Mouse (Mus musculus) midbrain, embryonic 14.5 days (tissue): ENCODE results near the gene Aes. TPM values are rescaled to one million over a fixed set of nuclear protein-coding genes. Genes with fewer than 3 reads are reported as not detected.

Experiments
- ATAC-seq: fragments of 200-750 bp; cut with Nextera tagmentation; 2 replicates; pipeline ENCODE4 v1.8.0; 2017; ENCODE audit warnings: moderate number of reproducible peaks, moderate library complexity; ENCODE audit not compliant: low FRiP score, low TSS enrichment
- DNase-seq: peaks from one replicate; pipeline ENCODE4 v3.0.0-alpha.2; 2015
- H3K27ac ChIP-seq: fragments of 300-500 bp; sonication (generic); replicated peaks from 2 replicates; pipeline ENCODE4 v1.5.1; 2014; ENCODE audit warnings: mild to moderate bottlenecking, low read depth, low read length, moderate library complexity
- H3K27me3 ChIP-seq: fragments of 300-500 bp; sonication (generic); 2 replicates; pipeline ENCODE4 v1.6.1; 2014; ENCODE audit warnings: low read length, control low read depth, mixed read lengths; ENCODE audit not compliant: control insufficient read depth, insufficient read depth
- H3K36me3 ChIP-seq: fragments of 300-500 bp; sonication (generic); 2 replicates; pipeline ENCODE4 v1.6.1; 2014; ENCODE audit warnings: low read length, control low read depth; ENCODE audit not compliant: control insufficient read depth, insufficient read depth
- H3K4me1 ChIP-seq: fragments of 300-500 bp; sonication (generic); 2 replicates; pipeline ENCODE4 v1.6.1; 2014; ENCODE audit warnings: mild to moderate bottlenecking, antibody characterized with exemption, low read length, control low read depth; ENCODE audit not compliant: control insufficient read depth, insufficient read depth
- H3K4me2 ChIP-seq: fragments of 300-500 bp; sonication (generic); 2 replicates; pipeline ENCODE4 v1.6.1; 2014; ENCODE audit warnings: mild to moderate bottlenecking, low read length, moderate library complexity
- H3K4me3 ChIP-seq: fragments of 300-500 bp; sonication (generic); replicated peaks from 2 replicates; pipeline ENCODE4 v1.5.1; 2014; ENCODE audit warnings: low read depth, low read length
- H3K9ac ChIP-seq: fragments of 300-500 bp; sonication (generic); replicated peaks from 2 replicates; pipeline ENCODE4 v1.6.1; 2014; ENCODE audit warnings: mild to moderate bottlenecking, low read length, moderate library complexity
- H3K9me3 ChIP-seq: fragments of 300-500 bp; sonication (generic); 2 replicates; pipeline ENCODE4 v1.6.1; 2016; ENCODE audit warnings: low read length, control low read depth, mixed read lengths; ENCODE audit not compliant: control insufficient read depth
- WGBS: fragments of 180-500 bp; shearing (Covaris S2); extraction: QIAGEN DNeasy Blood & Tissue Kit; methylation state at CpG from one replicate; pipeline ENCODE4 v1.1.7; 2014; 5-methylcytosine and 5-hydroxymethylcytosine counted together
- polyA plus RNA-seq: library from polyadenylated mRNA; unstranded; fragments of >200 nt; fragmentation: Nextera tagmentation; extraction: Ambion mirVana; gene quantifications from 2 replicates; pipeline ENCODE4 v1.2.1, GENCODE M21; 2014

The Aes gene
- polyA plus RNA-seq, 1 experiment from 2014 or later, result 485 TPM

GRCm38 (mm10) chr10:81593935-81594334, 34.6 kb downstream of the Aes start:
- no peak for ATAC-seq
- Histone ChIP-seq H3K9ac (no peak overlapping the region), H3K4me3 (no peak overlapping the region), H3K27me3 (0 out of 2 replicates have a peak, but pooled peaks cover 17% of the 10 kb centered on the region), H3K36me3 (no peaks in the 10 kb centered on the region), H3K4me1 (peaks cover 23% of the 10 kb centered on the region), H3K9me3 (no peaks in the 10 kb centered on the region), H3K4me2 (no peak overlapping the region), H3K27ac (no peak overlapping the region)
- 76% methylated on average over 18 of the region's 18 CpGs for WGBS
- DNase-seq, result no peak

- WGBS, result 50% methylated on average over 5 of the region's 5 CpGs
- Histone ChIP-seq H3K9me3 (no peaks in the 10 kb centered on the region), H3K27me3 (peaks cover 17% of the 10 kb centered on the region; the same call in 1 of the 2 replicates), H3K4me3 (no peak overlapping the region), H3K4me2 (no peak overlapping the region), H3K27ac (no peak overlapping the region), H3K9ac (no peak overlapping the region), H3K36me3 (no peaks in the 10 kb centered on the region), H3K4me1 (peaks cover 24% of the 10 kb centered on the region)
- no peak for ATAC-seq
- DNase-seq, result peak; percentile 32
Measured at GRCm38 (mm10) chr10:81595599-81595998, 36.3 kb downstream of the Aes start.

DNA sequence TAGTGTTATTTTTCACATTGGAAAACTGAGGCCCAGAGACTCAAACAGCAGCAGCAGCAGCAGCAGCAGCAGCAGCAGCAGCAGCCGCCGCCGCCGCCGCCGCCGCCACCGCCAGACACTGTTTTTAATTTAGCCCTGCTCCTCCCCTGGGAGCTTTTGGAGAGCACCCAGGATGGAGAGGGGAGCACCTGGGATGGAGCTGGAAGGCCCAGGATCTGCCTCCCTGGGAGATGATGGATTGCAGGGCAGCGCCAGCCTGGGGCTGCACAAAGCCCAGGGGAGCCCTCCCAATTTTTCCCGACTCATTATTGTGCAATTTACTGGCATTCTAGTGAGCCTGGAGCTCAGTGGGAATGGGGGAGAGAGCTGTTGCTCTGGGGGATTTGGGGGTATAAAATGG, 37.3 kb downstream of the Aes start:
- no peak for ATAC-seq

DNA sequence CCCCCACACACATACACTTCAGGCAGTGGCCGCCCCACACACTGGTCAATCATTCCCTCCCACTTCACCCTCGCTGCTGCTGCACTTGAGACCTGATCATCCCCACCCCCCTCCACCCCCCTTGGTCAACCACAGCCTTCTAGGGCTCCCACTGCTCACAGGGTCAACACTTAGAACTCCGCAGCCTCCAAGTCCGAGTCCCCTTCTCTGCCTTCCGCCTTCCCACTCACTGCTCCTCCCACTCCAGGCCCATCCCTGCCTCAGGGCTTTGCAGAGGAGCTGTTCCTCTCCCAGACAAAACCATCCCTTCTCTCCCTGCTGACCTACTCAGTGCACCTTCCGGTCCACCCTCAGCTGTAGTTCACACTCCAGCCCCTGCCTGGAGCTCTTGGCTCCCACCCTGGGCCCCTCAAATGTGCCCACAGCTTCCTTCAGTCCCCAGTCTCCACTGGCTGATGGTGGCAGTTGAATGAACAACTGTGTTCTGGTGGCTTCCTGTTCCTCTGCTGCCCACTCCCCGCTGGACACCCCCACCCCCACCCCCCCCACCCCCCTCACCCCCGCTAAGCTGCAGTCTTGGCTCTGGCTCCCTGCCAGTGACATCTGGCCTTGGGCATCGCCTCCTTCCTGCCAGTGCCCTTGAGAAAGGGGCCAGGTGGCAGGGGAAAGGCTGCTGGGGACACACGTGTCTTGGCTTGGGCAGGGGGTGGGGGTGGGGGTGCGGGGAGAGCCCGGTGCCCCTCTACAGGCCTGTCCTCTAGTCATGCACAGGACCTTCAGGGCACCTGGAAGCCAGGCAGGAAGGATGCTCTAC, 38.1 kb downstream of the Aes start:
- Histone ChIP-seq H3K27me3 (peaks cover 23% of the 10 kb centered on the region; the same call in 1 of the 2 replicates), H3K9ac (no peak overlapping the region), H3K4me2 (peak overlapping the region; percentile 39), H3K4me1 (peaks cover 36% of the 10 kb centered on the region), H3K9me3 (no peaks in the 10 kb centered on the region), H3K4me3 (no peak overlapping the region), H3K36me3 (no peaks in the 10 kb centered on the region), H3K27ac (peak overlapping the region; percentile 66)
- DNase-seq (peak; percentile 74), ATAC-seq (peak; percentile 18; the same call in 1 of the 2 replicates)
- WGBS, result 4% methylated on average over 9 of the region's 12 CpGs

More for the DNA sequence above, 37.3 kb downstream of the Aes start:
- Histone ChIP-seq H3K27me3 (peaks cover 19% of the 10 kb centered on the region; the same call in 1 of the 2 replicates), H3K36me3 (no peaks in the 10 kb centered on the region), H3K4me1 (peaks cover 33% of the 10 kb centered on the region), H3K9me3 (no peaks in the 10 kb centered on the region), H3K9ac (peak overlapping the region; percentile 20; the same call in 1 of the 2 replicates), H3K4me3 (no peak overlapping the region), H3K4me2 (peak overlapping the region; percentile 39), H3K27ac (peak overlapping the region; percentile 66)
- DNase-seq, result peak; percentile 76
- under 1% methylated on average over 10 of the region's 10 CpGs for WGBS

- no peak for DNase-seq
- Histone ChIP-seq H3K36me3 (no peaks in the 10 kb centered on the region), H3K4me3 (no peak overlapping the region), H3K27me3 (peaks cover 17% of the 10 kb centered on the region; the same call in 1 of the 2 replicates), H3K4me2 (no peak overlapping the region), H3K4me1 (peaks cover 39% of the 10 kb centered on the region), H3K27ac (no peak overlapping the region), H3K9ac (no peak overlapping the region), H3K9me3 (no peaks in the 10 kb centered on the region)
- no peak for ATAC-seq
- WGBS, result 44% methylated on average over 3 of the region's 3 CpGs
Measured at GRCm38 (mm10) chr10:81598342-81598741, 39.1 kb downstream of the Aes start.

DNA sequence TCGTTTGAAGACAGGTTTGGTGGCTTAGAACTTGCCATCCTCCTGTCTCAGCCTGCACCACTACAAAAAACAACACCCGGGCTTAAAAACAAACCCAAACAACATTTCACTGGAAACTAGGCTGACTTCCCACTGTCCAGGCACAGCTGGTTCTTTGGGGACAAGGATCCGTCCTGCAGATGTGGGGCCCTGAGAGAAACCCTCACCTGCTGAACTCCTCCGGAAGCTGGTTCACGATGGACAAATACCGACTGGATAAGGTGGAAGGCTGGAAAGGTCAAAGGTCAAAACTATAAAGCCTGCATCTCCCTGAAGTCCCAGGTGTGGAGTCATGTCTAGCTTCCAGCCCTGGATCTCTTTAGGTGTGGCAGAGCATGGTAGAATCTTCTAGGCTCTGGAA, 39.6 kb downstream of the Aes start:
- H3K9me3 ChIP-seq, result no peaks in the 10 kb centered on the region
- H3K36me3 ChIP-seq, result no peaks in the 10 kb centered on the region
- H3K9ac ChIP-seq, result no peak overlapping the region
- peaks cover 39% of the 10 kb centered on the region for H3K4me1 ChIP-seq
- peaks cover 17% of the 10 kb centered on the region; the same call in 1 of the 2 replicates for H3K27me3 ChIP-seq
- no peak overlapping the region for H3K27ac ChIP-seq
- DNase-seq (no peak), ATAC-seq (no peak)
- H3K4me2 ChIP-seq, result no peak overlapping the region
- H3K4me3 ChIP-seq, result no peak overlapping the region
- WGBS, result 64% methylated on average over 6 of the region's 6 CpGs

DNA sequence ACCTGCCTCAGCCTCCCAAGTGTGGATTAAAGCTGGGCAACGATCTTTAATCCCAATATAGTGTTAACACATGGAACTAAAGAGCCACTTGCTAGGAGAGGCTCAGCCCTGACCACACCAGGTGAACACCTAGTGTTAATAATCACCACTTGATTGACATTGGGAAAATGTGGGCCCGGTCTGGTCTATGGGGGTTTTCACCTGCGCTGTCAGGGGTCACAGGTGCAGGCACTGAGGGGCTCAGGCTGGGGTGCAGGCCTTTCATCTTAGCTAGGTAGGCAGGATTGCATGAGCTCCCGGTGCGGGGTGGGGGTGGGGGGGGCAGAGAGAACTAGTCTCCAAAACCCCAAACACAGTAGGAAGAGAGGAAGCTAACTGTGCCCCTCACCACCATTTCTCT, 40.3 kb downstream of the Aes start:
- WGBS, result 79% methylated on average over 5 of the region's 5 CpGs
- Histone ChIP-seq H3K9ac (no peak overlapping the region), H3K4me3 (no peak overlapping the region), H3K27me3 (peaks cover 17% of the 10 kb centered on the region; the same call in 1 of the 2 replicates), H3K36me3 (no peaks in the 10 kb centered on the region), H3K27ac (no peak overlapping the region), H3K4me1 (peaks cover 39% of the 10 kb centered on the region), H3K9me3 (no peaks in the 10 kb centered on the region), H3K4me2 (no peak overlapping the region)
- no peak for ATAC-seq
- no peak for DNase-seq

DNA sequence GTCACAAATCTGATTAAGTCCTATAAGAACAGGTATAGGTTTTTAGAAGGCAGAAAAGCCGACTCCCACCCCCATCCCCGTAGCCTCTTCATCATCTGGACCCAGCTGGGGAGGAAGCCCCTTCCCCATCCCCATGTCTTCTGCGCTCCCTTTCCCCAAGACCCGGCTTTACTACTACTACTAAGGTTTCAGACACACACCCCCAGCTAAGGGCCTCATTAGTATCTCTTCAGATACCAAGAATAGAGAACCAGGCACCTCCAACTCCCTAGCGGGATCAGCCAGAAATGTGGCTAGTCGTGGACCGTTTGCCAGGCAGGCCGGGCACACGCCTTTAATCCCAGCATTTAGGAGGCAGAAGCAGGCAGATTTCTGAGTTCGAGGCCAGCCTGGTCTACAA, 40.8 kb downstream of the Aes start:
- H3K4me3 ChIP-seq, result no peak overlapping the region
- ATAC-seq, result no peak
- no peaks in the 10 kb centered on the region for H3K36me3 ChIP-seq
- DNase-seq, result no peak
- no peak overlapping the region for H3K9ac ChIP-seq
- H3K4me2 ChIP-seq, result no peak overlapping the region
- no peaks in the 10 kb centered on the region for H3K9me3 ChIP-seq
- 52% methylated on average over 10 of the region's 10 CpGs for WGBS
- peaks cover 14% of the 10 kb centered on the region; the same call in 1 of the 2 replicates for H3K27me3 ChIP-seq
- H3K4me1 ChIP-seq, result peaks cover 39% of the 10 kb centered on the region
- H3K27ac ChIP-seq, result no peak overlapping the region
